Mouse (Mus musculus): Measurements from ENCODE around the gene Sphk1.

Sphk1 gene

GRCm38 (mm10) chr11:116506151-116506875 lies 24.4 kb upstream of the Sphk1 start:
- no peak for DNase-seq (ENCODE audit: low spot score in 2 of 2)

DNA sequence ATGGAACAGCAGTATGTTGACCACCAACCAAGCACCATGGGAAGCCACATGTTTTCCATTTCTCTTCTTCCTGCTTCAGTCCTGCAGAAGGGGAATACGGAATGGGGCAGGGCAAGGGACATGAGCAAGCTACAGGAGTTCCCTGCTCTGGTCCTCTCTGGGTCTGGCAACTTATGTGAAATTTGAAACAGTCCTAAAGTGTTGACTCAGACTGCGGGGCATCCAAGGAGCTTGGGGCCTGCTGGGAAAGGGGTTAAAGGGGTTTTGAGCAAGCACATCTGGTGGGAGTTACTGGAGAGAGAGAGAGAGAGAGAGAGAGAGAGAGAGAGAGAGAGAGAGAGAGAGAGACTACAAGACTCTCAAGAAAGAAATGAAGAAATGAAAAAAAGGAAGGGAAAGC lies 22.0 kb upstream of the Sphk1 start:
- no peak for DNase-seq (ENCODE audit: low spot score in 2 of 2)

- DNase-seq (ENCODE audit: low spot score in 2 of 2) = no peak
These were observed 19.3 kb upstream of the Sphk1 start for GRCm38 (mm10) chr11:116511301-116511868.

GRCm38 (mm10) chr11:116512154-116512553 lies 18.6 kb upstream of the Sphk1 start:
- DNase-seq (ENCODE audit: low spot score in 2 of 2) = no peak

DNA sequence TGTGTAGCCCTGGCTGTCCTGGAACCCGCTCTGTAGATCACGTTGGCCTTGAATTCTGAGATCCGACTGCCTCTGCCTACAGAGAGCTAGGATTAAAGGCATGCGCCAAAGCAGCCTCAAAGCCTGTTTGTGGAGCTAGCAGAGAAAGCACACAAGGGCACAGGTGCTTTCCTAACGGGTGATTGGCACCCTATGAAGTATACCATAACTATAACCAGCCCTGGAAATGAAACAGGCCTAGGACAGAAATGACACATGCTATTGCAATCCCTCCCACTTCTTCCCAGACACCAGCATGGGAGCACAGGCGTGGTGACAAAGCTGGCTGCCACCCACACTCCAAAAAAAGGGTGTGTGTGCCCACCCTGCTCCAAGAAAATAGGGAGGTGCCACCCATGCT lies 17.7 kb upstream of the Sphk1 start:
- DNase-seq (ENCODE audit: low spot score in 2 of 2) = no peak

DNA sequence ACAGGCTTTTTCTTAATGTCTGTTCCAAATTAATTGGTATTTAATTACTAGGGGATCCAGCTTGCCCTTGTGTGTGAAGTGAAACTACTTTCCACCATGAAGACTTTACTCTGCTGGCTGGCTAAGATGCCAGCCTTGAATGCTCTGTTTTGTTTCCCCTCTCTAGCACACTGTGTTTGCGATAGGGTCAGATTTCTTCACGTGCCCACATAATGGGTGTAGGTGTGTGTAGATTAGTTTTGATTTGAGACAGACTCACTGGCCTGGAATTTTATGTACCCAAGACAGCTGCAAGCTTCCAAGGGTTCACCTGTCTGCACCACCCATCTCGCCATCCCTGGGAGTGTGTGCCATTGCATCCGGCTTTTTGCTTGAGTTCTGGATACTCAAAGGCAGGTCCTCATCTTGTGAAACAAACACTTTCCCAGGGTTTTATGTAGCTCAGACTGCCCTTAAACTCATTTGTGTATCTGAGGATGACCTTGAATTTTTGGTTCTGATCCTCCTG lies 17.1 kb upstream of the Sphk1 start:
- no peak for DNase-seq (ENCODE audit: low spot score in 2 of 2)

DNA sequence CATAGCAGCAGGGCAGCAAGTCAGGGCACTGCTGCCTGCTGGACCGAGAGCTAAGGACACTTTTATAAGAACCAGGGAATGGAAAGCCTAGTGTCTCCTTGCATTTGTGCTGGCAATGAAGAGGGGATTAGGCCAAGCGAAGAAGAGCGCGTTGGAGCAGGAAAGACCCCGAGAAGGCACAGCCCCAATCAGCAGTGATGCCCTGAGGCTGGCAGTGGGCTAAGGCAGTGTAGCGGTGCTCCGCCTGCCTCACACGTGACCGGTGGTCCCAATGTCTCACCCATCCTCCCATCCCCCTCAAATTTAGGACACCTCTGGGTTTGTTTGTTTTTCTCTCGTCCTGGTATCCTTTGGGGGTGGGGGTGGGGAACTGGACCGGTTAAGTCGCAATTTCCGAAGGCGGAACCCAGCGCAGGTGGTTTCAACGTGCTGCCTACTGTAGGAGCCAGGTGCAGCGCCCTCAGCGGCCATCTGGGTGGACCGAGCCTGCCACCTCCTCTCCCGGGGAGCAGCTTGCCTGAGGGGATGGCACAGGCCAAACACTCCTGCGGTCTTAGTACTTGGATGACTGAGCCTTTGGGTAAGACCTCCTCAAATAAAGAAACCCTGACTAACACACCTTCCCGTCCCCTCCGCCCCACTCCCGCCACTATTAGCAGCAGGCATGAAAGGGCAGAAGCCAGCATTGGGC lies 15.2 kb upstream of the Sphk1 start:
- DNase-seq (ENCODE audit: low spot score in 2 of 2) = no peak

DNA sequence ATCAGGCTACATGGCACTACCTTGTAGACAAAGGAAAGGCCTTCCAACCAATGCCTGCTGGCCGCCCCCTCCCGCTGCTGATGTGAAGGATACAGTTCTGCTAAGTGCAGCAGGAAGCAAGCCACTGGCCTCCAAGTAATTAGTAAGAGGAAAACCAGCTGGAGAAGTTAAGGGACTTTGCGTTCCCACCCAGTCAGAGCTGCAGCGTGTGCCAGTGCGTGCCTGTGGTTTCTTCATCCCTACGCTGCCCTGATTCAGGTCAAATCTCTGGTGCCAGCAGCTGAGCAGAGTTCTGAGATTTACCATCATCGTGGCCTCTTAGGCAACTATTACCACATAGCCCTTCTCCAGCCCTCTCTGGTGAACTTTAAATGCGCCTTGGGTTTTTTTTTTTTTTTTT lies 12.2 kb upstream of the Sphk1 start:
- no peak for DNase-seq (ENCODE audit: low spot score in 2 of 2)

- no peak for DNase-seq (ENCODE audit: low spot score in 2 of 2)
These were observed 9.6 kb upstream of the Sphk1 start for GRCm38 (mm10) chr11:116521143-116521542.

DNA sequence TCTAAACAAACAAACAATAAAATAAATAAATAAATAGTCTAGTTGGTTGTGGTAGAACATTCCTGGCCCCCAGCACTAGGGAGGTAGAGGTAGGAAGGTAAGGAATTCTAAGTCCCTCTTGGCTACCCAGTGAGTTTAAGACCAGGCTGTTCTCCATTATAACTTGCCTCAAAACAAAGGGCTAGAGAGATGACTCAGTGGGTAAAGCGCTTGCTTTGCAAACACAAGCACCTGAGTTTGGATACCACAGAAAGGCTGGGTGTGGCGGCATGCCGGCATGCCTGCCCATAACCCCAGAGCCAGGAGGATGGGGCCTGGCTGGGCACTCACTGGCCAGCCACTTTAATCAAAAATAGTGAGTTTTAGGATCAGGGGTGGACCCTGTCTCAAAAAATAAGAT lies 8.7 kb upstream of the Sphk1 start:
- DNase-seq (ENCODE audit: low spot score in 2 of 2) = no peak

- DNase-seq (ENCODE audit: low spot score in 2 of 2) = no peak
These were observed 7.6 kb upstream of the Sphk1 start for GRCm38 (mm10) chr11:116522886-116523698.

DNA sequence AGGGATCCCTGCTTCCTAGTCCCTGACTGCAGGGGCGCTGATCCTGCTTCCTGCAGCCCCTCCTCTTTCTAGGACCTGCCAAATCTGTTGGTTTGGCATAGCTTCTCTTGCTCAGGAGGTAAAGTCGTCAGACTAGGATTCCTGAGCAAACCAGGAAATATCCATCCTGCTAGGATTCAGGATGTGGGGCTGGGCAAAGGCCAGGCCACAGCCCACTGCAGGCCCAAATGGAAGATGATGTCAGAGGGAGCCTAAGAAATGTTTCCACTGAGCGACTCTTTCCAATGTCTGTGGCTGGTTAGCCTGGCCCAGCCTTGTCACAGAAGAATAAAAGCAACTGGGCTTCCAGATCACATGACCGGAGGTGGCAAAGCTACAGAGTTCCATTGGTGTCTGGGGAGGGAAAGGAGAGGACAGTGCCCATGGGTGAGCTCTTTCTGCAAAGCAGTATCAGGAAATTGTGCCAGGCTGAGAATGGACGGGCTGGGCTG lies 7.0 kb upstream of the Sphk1 start:
- DNase-seq (ENCODE audit: low spot score in 2 of 2) = no peak

DNA sequence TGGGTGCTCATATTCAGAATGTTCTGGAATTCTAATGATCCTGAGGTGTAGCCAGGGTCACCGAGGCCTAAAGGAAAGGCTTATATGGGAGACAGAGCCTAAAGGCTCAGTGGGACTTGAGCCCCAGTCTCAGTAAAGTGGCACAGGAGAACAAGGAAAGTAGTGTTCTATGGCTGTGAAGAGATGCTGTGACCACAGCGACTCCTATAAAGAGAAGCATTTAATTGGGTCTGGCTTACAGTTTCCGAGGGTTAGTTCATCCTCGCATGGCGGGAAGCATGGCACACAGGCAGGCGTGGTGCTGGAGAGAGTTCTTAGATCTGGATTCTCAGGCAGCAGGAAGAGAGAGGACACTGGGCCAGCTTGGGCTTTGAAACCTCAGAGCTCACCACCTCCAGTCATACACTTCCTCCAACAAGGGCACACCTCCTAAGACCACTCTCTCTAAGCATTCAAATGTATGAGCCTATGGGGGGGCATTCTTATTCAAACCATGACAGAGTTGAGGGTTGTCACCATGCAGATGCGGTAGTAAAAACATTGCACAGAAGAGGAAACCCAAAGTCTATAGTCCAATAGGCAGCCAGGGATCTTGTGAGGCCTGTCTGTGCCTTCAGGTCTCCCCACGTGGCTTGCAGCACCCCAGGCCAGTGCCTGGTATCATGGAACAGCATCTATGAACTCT lies 1.9 kb upstream of the Sphk1 start:
- no peak for DNase-seq (ENCODE audit: low spot score in 2 of 2)

GRCm38 (mm10) chr11:116531371-116532191 lies 856 bp downstream of the Sphk1 start:
- no peak for DNase-seq (ENCODE audit: low spot score in 2 of 2)

DNA sequence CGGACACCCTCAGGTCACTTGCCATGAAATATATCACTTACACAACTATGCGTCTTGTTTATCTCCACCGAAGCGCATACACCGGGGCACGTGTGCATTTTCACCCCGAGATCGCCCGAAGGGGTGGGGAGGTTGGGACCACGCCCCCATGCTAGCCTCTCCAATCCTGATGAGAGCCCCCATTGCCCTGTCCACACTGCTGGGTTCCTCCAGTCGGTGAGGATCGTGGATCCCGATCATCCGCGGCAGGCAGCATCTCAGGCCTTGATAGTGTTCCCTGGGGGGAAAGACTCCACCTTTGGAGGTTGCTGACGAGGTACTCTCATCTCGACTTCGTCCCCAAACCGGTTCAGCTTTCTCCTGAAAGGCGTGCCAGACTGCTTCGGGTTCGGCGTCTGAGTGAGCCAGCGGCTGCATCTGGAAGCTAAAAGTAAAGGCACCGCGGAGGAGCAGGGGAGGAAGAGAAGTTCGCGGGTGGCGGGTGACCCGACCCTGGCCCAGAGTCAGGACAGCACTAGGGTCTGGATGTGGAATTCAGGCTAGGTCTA lies 1.6 kb downstream of the Sphk1 start:
- no peak for DNase-seq (ENCODE audit: low spot score in 2 of 2)

GRCm38 (mm10) chr11:116532810-116533338 lies 2.1 kb downstream of the Sphk1 start:
- no peak for DNase-seq (ENCODE audit: low spot score in 2 of 2)

GRCm38 (mm10) chr11:116533341-116534153 lies 2.8 kb downstream of the Sphk1 start:
- no peak for DNase-seq (ENCODE audit: low spot score in 2 of 2)

- DNase-seq (ENCODE audit: low spot score in 2 of 2) = peak in 1 of 2 experiments; percentile 60
These were observed 3.6 kb downstream of the Sphk1 start for GRCm38 (mm10) chr11:116534154-116534865.
